Mouse (Mus musculus): ENCODE results near the gene Supt6. TPM values are rescaled to one million over a fixed set of nuclear protein-coding genes. Genes with fewer than 3 reads are reported as not detected.
"Not testable (repeated sequence)": the region's sequence is repeated elsewhere in the genome, so short reads cannot be mapped to it uniquely, and the experiment has no call there.

Gene Supt6
- total RNA-seq, 4 experiments from 2014 or later: 71.8 to 93.4 (median 79.5) TPM

- DNase-seq: no peak
These were observed 30.0 kb downstream of the Supt6 start for GRCm38 (mm10) chr11:78215709-78216317.

DNA sequence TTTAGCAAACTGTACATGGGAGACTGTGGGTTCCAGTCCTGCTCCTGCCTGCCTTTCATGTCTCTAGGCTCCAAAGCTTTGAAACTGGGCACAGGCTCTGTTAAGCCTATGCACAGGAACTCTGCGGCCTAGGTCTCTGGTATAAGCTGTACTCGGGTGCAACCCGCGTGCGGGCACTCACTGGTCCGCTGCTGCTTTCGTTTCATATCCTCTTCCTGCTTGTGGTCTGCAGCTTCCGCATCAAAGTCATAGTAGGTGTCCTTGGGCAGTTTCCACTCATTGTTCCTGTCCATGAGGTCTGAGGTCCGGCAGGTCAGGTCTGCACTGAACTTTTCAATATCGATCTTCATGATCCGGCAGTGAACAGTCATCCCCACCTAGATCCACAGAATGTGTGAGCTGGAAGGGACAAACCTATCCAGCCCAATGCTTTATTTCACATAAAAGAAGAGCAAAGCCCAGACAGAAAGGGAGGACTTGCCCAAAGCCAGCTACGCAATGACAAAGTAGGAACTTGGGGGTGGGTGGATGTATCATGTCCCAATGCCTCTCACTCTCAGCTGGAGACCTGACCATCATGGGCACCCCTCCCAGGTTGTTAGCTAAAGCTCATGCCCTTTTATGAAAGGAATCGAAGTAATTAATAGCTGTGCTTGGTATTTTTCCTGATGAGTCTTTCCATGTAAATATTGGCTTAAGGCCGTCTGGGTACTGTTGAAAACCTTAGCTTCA is 32.5 kb downstream of the Supt6 start:
- no peak for DNase-seq

DNA sequence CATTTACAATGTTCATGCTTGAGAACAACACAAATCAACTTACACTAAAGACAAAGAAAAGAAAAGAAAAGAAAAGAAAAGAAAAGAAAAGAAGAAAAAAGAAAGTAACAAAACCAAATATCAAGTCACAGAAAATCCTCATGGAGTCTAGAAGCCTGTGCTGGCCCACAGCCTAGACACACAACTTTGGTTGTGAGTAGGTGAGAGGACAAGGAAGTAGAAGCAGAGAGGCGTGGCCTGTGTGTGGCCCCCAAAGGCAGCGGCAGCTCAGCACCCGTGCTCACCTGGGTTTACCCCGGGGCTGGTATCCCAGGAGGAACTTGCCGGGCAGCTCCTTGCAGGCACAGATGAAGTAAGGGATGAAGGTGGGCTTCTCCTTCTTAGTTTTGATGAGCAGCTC is 34.3 kb downstream of the Supt6 start:
- DNase-seq: no peak

DNA sequence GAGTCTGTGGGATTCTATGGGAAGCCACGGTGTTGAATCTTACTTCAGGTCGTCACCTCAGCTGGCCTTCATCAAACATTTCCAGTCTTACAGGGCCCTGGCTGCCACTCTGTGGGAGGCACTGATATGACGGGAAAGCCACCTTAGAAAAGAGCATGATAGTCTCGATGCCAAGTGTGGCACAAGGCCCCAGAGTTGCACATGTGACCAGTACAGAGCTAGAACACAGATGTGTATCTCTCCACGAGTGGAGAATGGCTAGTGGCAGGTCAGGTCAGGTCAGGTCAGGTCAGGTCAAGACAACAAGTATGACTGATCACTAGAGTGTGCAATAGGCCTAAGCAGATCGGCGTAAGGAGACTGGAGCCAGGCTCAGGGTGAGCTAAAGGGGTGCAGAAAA is 35.2 kb downstream of the Supt6 start:
- no peak for DNase-seq

- DNase-seq: no peak
These were observed 35.9 kb downstream of the Supt6 start for GRCm38 (mm10) chr11:78209886-78210285.

- no peak for DNase-seq
These were observed 38.6 kb downstream of the Supt6 start for GRCm38 (mm10) chr11:78207190-78207589.

GRCm38 (mm10) chr11:78205361-78206206 is 40.2 kb downstream of the Supt6 start:
- DNase-seq: no peak

DNA sequence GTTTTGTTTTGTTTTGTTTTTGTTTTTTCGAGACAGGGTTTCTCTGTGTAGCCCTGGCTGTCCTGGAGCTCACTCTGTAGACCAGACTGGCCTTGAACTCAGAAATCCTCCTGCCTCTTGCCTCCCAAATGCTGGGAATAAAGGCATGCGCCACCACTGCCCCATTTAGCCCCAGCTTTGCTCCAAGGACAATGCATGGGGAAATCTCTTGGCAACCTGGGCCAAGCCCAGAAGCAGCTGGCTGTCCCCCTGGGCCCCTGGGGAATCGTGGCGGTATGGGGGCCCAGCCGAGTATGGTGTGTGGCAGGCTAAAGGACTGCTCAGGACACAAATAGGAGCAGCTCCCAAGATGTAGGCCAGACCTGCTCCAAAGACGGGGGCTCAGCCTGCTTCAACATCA is 41.5 kb downstream of the Supt6 start:
- DNase-seq: peak; percentile 60

GRCm38 (mm10) chr11:78202372-78202771 is 43.4 kb downstream of the Supt6 start:
- no peak for DNase-seq

DNA sequence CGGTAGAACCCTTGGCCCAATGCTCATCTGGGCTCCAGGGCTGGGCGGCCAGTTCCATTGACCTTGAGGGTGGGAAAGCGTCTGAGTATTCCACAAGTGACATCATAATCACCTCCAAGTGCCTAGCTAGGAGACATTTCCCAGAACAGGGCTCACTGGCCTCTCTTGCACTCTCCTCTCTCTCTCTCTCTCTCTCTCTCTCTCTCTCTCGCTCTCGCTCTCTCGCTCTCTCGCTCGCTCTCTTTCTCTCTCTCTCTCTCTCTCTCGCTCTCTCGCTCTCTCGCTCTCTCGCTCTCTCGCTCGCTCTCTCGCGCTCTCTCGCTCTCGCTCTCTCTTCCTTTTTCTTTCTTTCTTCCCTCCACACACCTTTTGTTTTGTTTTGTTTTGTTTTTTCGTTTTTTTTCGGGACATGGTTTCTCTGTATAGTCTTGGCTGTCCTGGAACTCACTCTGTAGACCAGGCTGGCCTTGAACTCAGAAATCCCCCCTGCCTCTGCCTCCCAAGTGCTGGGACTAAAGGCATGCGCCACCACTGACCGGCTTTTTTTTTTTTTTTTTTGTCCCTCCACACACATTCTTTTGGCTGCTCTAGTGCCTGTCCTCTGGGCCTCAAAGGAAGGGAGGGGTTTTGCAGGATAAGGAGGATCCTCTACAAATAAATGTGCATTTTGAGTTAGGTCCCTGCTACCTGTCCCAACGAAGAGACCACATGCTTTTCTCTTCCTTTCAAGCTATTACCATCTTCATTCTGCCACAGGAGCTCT is 50.5 kb downstream of the Supt6 start:
- no peak for DNase-seq

DNA sequence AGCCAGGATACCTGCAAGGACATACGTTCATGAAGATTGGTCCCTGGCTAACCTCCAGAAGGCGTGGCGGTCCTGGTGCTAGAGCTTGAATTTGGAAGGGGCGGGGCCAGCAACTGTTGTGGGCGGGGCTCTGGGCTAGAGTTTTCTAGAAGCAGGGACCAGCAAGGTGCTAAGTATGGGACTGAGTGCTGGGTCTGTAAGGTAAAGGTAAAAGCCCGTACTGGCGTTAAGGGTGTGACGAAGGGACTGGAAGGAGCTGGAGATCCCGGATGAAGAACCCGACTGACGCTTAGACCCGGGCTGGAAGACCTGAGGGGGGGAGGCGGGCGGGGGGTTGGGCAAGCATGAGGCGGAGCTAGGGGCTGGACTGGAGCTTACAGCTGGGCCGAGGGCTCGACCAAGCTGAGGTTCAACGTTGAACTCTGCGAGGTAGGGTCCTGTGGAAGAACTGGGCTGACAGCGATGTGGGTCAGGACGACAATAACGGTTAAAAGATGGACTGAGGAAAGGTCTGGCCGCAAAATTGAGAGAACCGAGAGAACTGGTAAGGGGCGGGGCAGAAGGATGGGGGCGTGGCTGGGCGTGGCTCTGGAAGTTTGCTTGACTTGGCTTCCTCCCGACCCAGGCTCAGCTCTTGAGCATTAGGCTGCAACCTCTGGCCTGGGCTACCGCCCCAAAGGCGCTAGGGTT is 51.2 kb downstream of the Supt6 start:
- peak; percentile 80 for DNase-seq

DNA sequence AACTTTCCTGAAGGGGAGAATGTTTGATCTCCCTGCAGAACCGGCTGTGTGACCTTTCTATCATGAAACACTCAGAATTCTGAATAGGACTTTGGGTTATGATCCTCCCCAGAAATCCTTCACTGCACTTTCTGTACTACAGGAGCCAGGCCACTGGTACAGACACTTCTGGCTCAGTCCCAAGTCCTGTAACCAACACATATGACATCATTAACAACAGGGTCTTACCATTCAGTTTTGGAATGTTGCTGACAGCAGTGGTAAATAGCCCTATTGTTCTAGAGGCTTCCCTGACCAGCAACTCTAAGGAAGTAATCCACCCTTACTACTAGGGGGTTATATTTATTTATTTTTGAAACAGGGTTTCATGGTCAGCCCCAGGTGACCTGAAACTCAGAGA is 52.7 kb downstream of the Supt6 start, which contains the start of gene Proca1:
Proca1 (plus strand) TSS at position 280 of the 400 bp plus-strand sequence.
- no peak for DNase-seq

DNA sequence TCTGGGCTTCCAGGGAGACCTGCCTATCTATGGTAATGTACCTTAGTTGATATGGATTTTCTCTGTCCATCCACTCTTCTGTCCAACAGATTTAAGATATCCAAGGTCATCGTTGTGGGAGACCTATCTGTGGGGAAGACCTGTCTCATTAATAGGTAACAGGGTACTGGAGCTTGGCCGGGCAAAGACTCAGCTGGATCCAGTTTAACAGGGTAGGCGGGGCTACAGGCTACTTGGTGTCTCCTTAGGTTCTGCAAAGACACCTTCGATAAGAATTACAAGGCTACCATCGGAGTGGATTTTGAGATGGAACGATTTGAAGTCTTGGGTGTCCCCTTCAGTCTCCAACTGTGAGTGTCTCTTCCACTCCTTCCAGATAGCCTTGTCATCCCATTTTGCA is 55.7 kb downstream of the Supt6 start:
- DNase-seq: no peak

- no peak for DNase-seq
These were observed 56.4 kb downstream of the Supt6 start for GRCm38 (mm10) chr11:78189234-78190040.

DNA sequence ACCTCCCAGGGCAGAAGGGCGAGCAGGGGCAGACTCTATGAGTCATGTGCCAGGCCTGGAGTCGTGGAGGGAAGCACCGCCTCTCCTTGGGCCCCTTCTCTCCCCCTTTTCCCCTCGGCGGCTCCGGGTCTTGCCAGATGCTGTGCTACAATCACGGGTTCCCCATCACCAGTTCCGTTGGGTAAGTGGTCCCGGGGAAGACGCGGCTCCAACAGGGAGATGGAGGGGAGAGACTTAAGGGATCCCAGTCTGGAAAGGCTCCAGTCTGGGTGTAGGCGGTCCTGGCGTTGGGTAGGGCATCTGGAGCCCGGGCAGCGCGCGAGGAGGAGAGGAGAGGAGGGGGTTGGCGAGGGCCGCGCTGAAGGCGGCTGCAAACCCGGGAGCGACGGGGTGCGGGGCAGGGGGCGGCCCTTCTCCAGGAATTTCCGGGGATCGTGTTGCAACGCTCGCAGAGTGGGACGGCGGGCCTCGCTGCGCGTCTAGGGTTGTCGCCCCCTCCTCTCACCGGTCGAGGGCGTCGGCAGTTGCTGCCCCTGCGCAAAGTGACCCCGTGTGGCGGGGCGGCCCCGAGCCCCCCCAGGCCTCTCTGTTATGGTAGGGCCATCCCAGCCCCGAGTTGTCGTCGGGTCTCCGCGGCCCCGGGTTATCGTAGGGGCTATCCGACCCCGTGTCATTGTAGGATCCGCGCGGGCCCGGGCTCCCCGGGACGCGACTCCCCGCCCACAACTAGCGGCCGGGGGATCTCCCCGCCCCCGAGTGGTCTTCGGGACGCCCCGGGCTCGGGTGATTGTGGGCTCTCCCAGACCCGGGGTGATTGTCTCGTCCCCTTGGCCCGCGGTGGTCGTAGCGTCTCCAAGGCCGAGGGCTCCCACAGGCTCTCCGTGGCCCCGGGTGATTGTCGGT is 57.2 kb downstream of the Supt6 start, which contains the start of gene Rab34:
Rab34 (plus strand) TSS at position 100 of the 903 bp plus-strand sequence.
- DNase-seq: peak; percentile 69

DNA sequence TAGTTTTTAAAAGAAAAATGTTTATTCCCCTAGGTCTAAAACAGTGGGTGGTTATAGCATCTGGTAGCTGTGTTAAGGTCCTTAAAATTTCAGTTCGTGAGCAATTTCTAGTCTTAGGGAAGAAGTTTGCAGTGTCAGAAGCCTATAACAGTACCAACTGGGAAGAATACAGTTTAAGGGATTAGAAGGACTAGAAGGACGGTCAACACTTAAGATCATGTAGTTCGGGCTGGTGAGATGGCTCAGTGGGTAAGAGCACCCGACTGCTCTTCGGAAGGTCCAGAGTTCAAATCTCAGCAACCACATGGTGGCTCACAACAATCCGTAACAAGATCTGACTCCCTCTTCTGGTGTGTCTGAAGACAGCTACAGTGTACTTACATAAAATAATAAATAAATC is 61.1 kb downstream of the Supt6 start:
- DNase-seq: not testable (repeated sequence)

DNA sequence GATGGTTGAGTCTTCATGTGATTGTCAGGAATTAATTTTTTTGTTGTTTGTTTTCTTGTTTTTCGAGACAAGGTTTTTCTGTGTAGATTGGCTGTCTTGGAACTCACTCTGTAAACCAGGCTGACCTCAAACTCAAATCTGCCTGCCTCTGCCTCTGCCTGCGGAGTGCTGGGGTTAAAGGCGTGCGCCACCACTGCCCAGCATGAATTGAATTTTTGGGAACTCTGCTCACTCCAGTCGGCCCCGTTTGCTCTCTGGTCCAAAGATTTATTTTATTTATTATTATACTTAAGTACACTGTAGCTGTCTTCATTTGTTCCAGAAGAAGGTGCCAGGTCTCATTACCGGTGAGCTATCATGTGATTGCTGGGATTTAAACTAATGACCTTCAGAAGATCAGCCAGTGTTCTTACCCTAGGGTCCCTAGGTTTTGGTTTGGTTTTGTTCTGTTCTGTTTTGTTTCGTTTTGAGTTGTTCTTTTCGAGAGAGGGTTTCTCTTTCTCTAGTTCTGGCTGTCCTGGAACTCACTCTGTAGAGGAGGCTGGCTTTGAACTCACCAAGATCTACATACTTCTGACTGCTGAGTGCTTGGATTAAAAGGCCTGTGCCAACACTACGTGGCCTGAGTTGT is 61.8 kb downstream of the Supt6 start:
- DNase-seq: no peak

- peak; percentile 82 for DNase-seq
These were observed 62.6 kb downstream of the Supt6 start, which contains the start of gene Rpl23a for GRCm38 (mm10) chr11:78182961-78183844. TSS of gene Rpl23a (minus strand) at chr11:78183584.

All from adrenal gland, adult 8-10 months (tissue).